Mouse (Mus musculus) hindbrain, embryonic 16.5 days (tissue): ENCODE measurements around the gene Noxo1. TPM values are rescaled to one million over a fixed set of nuclear protein-coding genes. Genes with fewer than 3 reads are reported as not detected.
"Not testable (repeated sequence)": the region's sequence is repeated elsewhere in the genome, so short reads cannot be mapped to it uniquely, and the experiment has no call there.

Source experiments
- ATAC-seq: fragments of 200-750 bp; cut with Nextera tagmentation; 2 replicates; pipeline ENCODE4 v1.8.0; 2017; ENCODE audit warnings: moderate TSS enrichment, moderate library complexity
- H3K27ac ChIP-seq: fragments of 300-500 bp; sonication (generic); 2 replicates; pipeline ENCODE4 v1.5.1; 2014; ENCODE audit warnings: low read depth, mild to moderate bottlenecking, control low read depth, low read length, moderate library complexity
- H3K27me3 ChIP-seq: fragments of 300-500 bp; sonication (generic); replicated peaks from 2 replicates; pipeline ENCODE4 v1.6.1; 2014; ENCODE audit warnings: low read length; ENCODE audit not compliant: control insufficient read depth, insufficient read depth
- H3K36me3 ChIP-seq: fragments of 300-500 bp; sonication (generic); 2 replicates; pipeline ENCODE4 v1.6.1; 2014; ENCODE audit warnings: mild to moderate bottlenecking, low read length, moderate library complexity, mixed read lengths; ENCODE audit not compliant: control insufficient read depth, insufficient read depth
- H3K4me1 ChIP-seq: fragments of 300-500 bp; sonication (generic); 2 replicates; pipeline ENCODE4 v1.6.1; 2014; ENCODE audit warnings: low read depth, low read length; ENCODE audit not compliant: control insufficient read depth, insufficient read depth
- H3K4me2 ChIP-seq: fragments of 300-500 bp; sonication (generic); 2 replicates; pipeline ENCODE4 v1.6.1; 2014; ENCODE audit warnings: mild to moderate bottlenecking, low read length, control low read depth, moderate library complexity
- H3K4me3 ChIP-seq: fragments of 300-500 bp; sonication (generic); 2 replicates; pipeline ENCODE4 v1.5.1; 2014; ENCODE audit warnings: mild to moderate bottlenecking, low read length, control low read depth, moderate library complexity
- H3K9ac ChIP-seq: fragments of 300-500 bp; sonication (generic); 2 replicates; pipeline ENCODE4 v1.6.1; 2014; ENCODE audit warnings: low read depth, mild to moderate bottlenecking, control low read depth, low read length, moderate library complexity
- H3K9me3 ChIP-seq: fragments of 300-500 bp; sonication (generic); 2 replicates; pipeline ENCODE4 v1.6.1; 2014; ENCODE audit warnings: mild to moderate bottlenecking, low read length, moderate library complexity; ENCODE audit not compliant: control insufficient read depth
- WGBS: fragments of 180-500 bp; shearing (Covaris S2); extraction: QIAGEN DNeasy Blood & Tissue Kit; methylation state at CpG from one replicate; pipeline ENCODE4 v1.1.7; 2014; 5-methylcytosine and 5-hydroxymethylcytosine counted together
- polyA plus RNA-seq: library from polyadenylated mRNA; unstranded; fragments of >200 nt; fragmentation: Nextera tagmentation; extraction: Ambion mirVana; gene quantifications from 2 replicates; pipeline ENCODE4 v1.2.1, GENCODE M21; 2015

Gene Noxo1
- polyA plus RNA-seq, 1 experiment from 2014 or later: 2.3 TPM

- Histone ChIP-seq H3K36me3 (no peaks in the 10 kb centered on the region), H3K27me3 (peaks cover 18% of the 10 kb centered on the region), H3K4me1 (peaks cover 20% of the 10 kb centered on the region), H3K4me2 (peak overlapping the region; percentile 53), H3K9me3 (no peaks in the 10 kb centered on the region), H3K9ac (peak overlapping the region; percentile 24; the same call in 1 of the 2 replicates), H3K27ac (no peak overlapping the region), H3K4me3 (peak overlapping the region; percentile 19)
- WGBS: 4% methylated on average over 19 of the region's 19 CpGs
- peak; percentile 54; the same call in 1 of the 2 replicates for ATAC-seq
Observed at GRCm38 (mm10) chr17:24653967-24654710, 41.9 kb upstream of the Noxo1 start.

DNA sequence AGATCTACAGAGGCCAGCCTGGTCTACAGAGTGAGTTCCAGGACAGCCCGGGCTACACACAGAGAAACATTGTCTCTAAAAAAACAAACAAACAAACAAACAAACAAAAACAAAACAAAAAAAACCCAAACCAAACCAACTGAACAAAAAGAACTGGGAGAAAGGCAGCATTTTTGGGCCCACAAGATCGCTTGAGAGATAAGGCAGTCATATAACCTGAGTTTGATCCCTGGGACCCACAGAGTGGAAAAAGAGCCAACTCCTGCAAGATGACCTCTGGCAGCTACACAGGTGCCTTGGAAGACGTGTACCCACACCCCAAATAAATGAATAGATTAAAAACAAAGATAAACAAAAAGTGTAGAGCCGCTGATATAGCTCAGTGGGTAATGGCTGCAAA is 41.1 kb upstream of the Noxo1 start:
- H3K9ac ChIP-seq: no peak overlapping the region
- H3K27me3 ChIP-seq: peaks cover 24% of the 10 kb centered on the region
- no peak overlapping the region for H3K4me2 ChIP-seq
- ATAC-seq: no peak
- 80% methylated on average over 4 of the region's 4 CpGs for WGBS
- peaks cover 15% of the 10 kb centered on the region for H3K4me1 ChIP-seq
- H3K4me3 ChIP-seq: no peak overlapping the region
- no peaks in the 10 kb centered on the region for H3K36me3 ChIP-seq
- H3K27ac ChIP-seq: no peak overlapping the region
- H3K9me3 ChIP-seq: no peaks in the 10 kb centered on the region

DNA sequence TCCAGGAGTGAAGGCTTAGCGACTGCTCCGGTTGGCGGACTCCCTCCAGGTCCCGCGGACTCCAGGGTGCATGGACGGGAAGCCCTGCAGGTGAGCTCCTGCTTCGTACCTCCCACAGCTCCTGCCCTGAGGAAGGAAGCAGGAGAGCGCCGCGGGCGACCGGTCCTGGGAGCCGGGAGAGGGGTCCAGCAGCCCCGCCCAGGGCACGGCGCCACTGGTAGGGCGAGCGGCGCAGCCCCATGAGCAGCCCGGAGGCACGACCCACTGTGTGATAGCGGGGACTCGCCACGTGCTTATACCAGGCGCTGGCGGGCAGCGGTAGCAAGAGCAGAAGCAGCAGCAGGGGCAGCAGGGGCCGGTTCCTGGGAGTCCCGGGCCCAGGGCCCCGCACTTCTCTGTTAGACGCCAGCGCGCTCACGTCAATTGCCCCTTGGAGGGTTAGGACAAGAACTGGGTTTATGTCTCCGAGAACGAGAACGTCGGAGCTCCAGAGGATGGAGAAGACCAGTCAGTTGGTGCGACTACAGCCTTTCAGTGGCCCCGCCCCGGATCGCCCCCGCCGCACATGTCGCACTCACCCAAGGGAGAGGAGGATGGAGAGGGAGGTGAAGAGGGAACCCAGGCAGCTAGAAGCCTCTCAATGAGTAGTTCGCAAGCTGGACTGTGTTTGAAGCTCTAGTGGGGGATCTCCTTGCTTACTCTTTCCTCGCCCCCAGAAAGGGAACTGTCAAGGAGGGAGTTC is 37.8 kb upstream of the Noxo1 start, which contains the start of gene Npw:
TSS of gene Npw (minus strand) at position 441 of the 742 bp plus-strand sequence.
- no peaks in the 10 kb centered on the region for H3K36me3 ChIP-seq
- peak within 1 kb of the TSS; percentile 42 for H3K9ac ChIP-seq
- ATAC-seq: no peak; the same call in 1 of the 2 replicates
- 1% methylated on average over 42 of the region's 47 CpGs for WGBS
- no peaks in the 10 kb centered on the region for H3K9me3 ChIP-seq
- no peak within 1 kb of the TSS for H3K27ac ChIP-seq
- H3K4me3 ChIP-seq: peak within 1 kb of the TSS; percentile 38
- H3K27me3 ChIP-seq: peaks cover 27% of the 10 kb centered on the region
- peaks cover 10% of the 10 kb centered on the region for H3K4me1 ChIP-seq
- peak within 1 kb of the TSS; percentile 60 for H3K4me2 ChIP-seq

GRCm38 (mm10) chr17:24667011-24667410 is 29.0 kb upstream of the Noxo1 start:
- ATAC-seq, H3K9me3 ChIP-seq, H3K4me3 ChIP-seq, H3K4me2 ChIP-seq, H3K36me3 ChIP-seq, H3K9ac ChIP-seq, H3K27ac ChIP-seq, H3K27me3 ChIP-seq: not testable (repeated sequence)
- WGBS: 73% methylated on average over 7 of the region's 7 CpGs
- peaks cover 22% of the 10 kb centered on the region for H3K4me1 ChIP-seq

GRCm38 (mm10) chr17:24667416-24667815 is 28.6 kb upstream of the Noxo1 start:
- Histone ChIP-seq H3K9ac (no peak overlapping the region), H3K4me3 (no peak overlapping the region), H3K36me3 (no peaks in the 10 kb centered on the region), H3K27ac (no peak overlapping the region), H3K9me3 (no peaks in the 10 kb centered on the region), H3K4me1 (peaks cover 26% of the 10 kb centered on the region), H3K4me2 (no peak overlapping the region), H3K27me3 (no peaks in the 10 kb centered on the region)
- ATAC-seq: no peak
- 24% methylated on average over 6 of the region's 6 CpGs for WGBS

DNA sequence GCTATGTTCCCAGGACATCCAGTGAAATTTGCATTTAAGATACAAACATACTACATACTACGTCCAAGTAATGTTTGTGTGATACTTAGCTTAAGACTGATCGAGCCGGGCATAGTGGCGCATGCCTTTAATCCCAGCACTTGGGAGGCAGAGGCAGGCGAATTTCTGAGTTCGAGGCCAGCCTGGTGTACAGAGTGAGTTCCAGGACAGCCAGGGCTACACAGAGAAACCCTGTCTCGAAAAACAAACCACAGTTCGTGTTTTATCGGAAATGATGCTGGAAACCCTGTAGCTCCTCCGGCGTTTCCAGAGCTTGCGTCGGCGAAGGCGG is 26.9 kb upstream of the Noxo1 start:
- H3K27me3 ChIP-seq, H3K9me3 ChIP-seq, H3K36me3 ChIP-seq: not testable (repeated sequence)
- peak overlapping the region; percentile 93 for H3K4me2 ChIP-seq
- H3K27ac ChIP-seq: peak overlapping the region; percentile 71
- H3K4me3 ChIP-seq: peak overlapping the region; percentile 97
- peak; percentile 24 for ATAC-seq
- H3K4me1 ChIP-seq: peaks cover 26% of the 10 kb centered on the region
- peak overlapping the region; percentile 99 for H3K9ac ChIP-seq
- 14% methylated on average over 15 of the region's 15 CpGs for WGBS

DNA sequence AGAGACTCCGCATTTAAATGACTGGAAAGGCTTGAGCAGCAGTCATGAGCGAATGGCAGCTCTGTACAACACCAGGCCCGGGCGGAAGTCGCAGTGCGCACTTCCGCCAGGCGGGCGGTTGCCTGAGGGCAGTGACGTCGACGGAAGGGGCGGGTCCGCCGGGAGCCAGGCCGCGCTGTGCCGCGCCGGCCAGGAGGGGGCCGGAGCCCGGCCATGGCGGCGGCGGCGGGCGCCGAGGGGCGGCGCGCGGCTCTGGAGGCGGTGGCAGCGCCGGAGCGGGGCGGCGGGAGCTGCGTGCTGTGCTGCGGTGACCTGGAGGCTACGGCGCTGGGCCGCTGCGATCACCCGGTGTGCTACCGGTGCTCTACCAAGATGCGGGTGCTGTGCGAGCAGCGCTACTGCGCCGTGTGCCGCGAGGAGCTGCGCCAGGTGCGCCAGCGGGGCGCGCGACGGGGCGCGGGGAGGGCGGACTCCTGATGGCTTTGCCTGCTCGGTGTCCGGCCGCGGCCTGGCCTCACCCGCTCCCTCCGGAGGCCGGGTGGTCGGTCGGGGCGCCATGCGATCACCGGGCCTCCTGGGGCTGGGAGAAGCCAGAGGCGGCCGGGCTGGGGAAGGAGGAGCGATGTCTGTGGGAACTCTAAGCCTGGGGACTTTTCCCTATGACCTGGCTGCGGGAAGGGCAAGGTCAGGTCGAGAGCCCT is 26.3 kb upstream of the Noxo1 start, which contains the start of gene Zfp598:
TSS of gene Zfp598 (plus strand) at position 143 of the 701 bp plus-strand sequence.
- peak within 1 kb of the TSS; percentile 99 for H3K9ac ChIP-seq

DNA sequence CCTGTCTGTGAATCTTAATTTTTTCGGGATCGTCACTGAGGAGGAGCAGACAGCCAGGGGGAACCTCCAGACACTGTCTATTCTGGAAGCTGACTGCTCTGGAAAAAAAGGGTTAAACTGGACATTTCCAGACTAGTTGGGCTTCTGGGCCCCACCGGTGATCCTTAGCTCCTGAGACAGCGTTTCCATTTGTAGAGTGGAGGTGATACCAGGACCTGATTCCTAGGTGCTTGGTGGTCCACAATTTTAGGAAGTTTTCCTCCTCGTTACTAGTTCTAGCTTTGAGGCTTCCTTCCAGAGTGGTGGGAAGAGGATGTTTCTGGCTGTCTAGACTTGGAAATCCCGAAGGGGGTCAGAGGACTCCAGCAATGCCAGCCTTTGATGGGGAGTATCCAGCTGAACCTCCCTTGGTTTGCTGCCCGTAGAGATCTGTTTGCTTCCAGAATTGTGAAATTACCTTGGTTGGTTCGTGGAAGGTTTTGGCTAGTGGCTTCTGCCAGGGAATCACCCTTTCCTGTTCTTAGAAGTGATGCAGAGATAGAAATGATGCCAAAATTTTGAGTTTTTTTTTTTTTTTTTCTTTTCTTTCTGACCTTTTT is 25.7 kb upstream of the Noxo1 start:
- no peaks in the 10 kb centered on the region for H3K9me3 ChIP-seq
- peak overlapping the region; percentile 99 for H3K9ac ChIP-seq
- no peak for ATAC-seq
- H3K36me3 ChIP-seq: no peaks in the 10 kb centered on the region
- H3K27me3 ChIP-seq: no peaks in the 10 kb centered on the region
- H3K4me1 ChIP-seq: peaks cover 26% of the 10 kb centered on the region
- H3K4me3 ChIP-seq: peak overlapping the region; percentile 97
- peak overlapping the region; percentile 92 for H3K27ac ChIP-seq
- H3K4me2 ChIP-seq: peak overlapping the region; percentile 93
- WGBS: 12% methylated on average over 8 of the region's 8 CpGs

More for the DNA sequence above, 26.3 kb upstream of the Noxo1 start, which contains the start of gene Zfp598:
- H3K27me3 ChIP-seq: no peaks in the 10 kb centered on the region
- peak; percentile 98 for ATAC-seq
- H3K27ac ChIP-seq: peak within 1 kb of the TSS; percentile 92
- H3K4me3 ChIP-seq: peak within 1 kb of the TSS; percentile 97
- no peaks in the 10 kb centered on the region for H3K9me3 ChIP-seq
- under 1% methylated on average over 65 of the region's 80 CpGs for WGBS
- peaks cover 26% of the 10 kb centered on the region for H3K4me1 ChIP-seq
- no peaks in the 10 kb centered on the region for H3K36me3 ChIP-seq
- H3K4me2 ChIP-seq: peak within 1 kb of the TSS; percentile 93
